Mouse (Mus musculus) CD4-positive, CD25-positive, alpha-beta regulatory T cell, adult 2 months (primary cell): ENCODE measurements around the gene Stx16.

ENCODE experiments used
- DNase-seq: peaks from one replicate; pipeline ENCODE4 v3.0.0-alpha.2; 2012; ENCODE audit warnings: low read depth, low spot score

The Stx16 gene

DNA sequence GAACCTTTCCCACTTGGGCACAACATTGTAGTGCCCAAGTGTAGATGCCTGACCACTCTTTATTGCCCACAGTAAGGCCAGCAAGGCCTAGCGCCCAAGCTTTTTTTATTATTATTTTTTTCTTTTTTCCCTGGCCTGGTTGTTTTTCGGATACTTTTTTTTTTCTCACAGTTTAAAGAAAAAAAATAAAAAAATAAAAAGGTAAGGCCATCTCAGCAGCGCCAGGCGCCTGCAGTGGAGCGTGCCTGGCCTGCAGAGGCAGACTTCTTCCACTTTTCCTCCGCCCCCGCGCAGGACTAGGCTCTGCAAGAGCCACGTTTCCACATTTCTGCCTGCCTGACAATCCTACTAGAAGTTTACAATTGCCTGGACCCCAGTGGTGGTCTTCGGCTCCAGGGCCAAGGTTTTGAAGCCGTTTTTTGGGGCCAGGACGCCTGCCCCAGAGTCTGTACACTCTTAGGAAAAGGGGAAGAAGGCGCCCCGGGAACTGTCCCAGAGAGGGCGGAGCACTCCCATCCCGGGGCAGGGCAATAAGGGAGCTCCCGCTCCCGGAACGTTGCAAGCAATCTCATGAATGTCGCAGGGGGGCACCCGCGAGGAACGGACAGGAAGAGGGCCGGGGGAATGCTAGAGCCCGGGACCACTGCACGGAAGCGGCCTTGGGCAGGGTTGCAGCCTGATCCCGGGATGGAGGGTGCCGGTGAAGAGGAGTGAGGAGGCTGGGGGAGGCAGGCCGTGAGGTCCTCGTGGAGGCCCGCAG is at the start of gene Stx16:
Stx16 (plus strand) TSS at position 636 of the 760 bp plus-strand sequence.
- DNase-seq = peak; percentile 82

DNA sequence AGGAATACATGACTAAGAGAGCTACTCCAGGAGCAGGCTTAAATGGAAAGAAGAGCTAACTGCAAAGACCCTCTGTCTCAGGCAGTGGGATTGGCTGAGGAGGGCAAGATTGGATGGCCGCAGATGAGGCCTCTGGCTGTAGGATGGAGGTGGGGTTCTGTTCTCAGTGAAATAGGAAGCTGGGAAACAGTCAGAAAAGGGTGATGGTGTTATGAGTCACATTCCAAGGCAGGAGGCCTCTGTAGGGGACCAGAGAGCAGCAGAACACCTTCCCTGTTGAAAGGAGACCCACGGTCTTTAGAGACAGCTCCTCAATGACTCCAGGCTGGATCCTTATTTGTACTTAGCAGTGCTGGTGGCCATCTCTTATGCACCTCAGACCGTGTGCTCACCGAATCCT is 49.7 kb upstream of the Stx16 start:
- DNase-seq = no peak

DNA sequence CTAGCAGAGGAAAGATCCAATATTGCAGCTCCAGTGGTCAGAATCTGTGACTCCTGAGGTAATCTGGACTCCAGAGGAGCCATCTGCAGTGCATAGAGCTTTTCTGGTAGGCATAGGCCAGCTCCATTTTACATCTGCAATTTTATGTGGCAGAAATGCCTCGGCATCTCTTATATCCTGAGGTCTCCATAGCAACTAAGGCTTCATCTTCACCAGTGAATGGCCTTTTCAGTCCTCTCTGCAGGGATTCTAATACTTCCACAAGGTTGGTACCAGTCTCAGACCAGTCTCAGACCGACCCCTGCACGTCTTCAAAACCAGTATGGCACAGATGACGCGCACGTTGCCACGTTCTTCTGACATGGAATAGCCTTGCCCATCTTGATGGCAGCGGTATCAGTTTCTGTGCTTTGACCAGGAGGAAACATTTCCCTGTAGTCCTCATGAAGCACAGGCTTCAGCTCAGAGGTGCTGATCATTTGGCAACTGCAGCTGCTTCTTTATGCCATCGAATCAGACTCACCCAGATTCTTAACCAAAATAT is 42.8 kb upstream of the Stx16 start:
- DNase-seq = no peak

DNA sequence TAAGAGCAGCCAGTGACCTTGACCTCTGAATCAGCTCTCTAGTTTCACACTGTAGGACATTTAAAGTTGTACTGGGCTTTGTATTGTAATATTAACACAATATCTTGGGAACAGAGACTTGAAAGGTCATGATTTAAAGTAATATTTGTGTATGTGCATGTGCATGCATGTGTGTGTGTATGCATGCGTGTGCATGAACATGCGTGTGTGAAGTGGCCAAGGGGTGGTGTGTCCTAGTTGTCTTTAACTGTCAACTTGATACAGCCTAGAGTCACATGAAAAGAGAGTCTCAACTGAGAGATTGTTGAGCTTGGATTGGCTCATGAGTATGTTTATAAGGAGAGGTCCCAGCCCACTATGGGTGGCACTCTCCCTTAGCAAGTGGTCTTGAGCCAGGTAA is 28.5 kb upstream of the Stx16 start:
- no peak for DNase-seq

DNA sequence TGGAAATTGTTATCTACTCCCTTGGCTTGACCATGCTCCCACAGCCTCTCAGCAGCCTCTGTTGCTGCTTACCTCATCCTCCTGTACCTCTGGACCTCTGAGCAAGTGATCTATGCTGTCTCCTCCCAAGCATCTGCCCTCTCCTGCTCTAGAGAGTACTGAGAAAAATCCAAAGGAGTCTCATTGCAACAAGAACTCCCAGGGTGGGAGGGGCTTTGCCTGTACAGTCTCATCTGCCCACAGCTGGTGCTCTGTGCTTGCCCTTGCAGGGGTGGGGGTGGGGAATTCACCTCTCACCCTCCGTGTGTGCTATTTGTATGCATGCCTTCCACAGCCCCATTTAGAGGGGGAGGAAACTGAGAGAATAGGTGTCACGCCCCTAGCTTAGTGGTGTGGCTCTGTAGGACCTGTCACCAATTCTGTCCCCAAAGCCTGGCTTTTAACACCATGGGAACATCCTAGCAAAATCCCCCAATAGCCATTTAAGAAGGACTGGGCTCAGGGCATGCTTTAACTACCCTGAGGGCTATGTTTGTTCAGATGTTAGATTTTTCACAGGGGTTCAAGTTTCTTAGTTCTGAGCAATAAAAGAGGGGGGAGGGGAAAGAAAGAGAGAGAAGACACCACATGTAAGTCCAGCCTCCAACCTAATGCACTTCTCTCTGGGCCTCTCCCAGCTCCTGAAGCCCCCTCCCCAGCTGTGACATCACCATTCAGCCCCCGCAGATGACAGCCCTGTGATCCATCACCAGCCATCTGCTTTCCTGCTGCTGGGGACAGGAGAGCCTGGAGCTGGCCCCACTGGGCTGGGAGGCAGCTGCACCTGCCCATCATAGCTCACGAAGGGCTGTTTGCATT is 26.4 kb upstream of the Stx16 start:
- no peak for DNase-seq

DNA sequence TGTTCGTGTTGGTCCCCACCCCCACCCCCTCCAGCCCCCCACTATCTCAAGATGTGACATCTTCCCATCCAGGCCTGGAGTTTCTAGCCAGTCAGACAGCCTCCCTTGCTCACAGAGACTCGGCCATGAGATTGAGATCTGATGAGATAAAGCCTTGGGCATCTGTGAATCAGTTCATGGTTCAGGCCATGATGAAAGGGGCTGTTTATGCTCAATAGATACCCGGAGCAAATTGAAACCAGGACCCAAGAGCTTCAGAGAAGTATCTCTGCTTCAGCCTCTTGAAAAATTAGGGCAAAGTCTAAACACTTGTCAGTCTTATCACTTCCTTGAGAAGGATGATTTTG is 25.8 kb upstream of the Stx16 start:
- no peak for DNase-seq

- no peak for DNase-seq
Observed at GRCm38 (mm10) chr2:174051081-174051481, 25.0 kb upstream of the Stx16 start.

DNA sequence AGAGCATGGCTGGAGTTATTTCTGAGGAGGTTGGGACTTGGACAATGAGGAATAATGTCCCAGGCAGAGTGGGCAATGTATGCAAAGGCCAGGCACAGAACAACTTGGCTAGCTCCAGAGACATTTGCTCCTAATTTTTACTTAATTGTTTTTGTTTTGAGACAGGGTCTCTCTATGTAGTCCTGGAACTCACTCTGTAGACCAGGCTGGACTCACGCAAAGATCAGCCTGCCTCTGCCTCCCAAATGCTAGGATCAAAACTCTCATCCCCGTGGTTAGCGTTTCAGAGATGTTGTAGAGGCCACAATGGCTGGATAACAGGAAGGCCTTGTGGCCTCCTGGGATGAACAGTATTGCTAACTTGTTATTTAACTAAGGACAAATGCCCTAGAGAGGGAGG is 21.6 kb upstream of the Stx16 start:
- no peak for DNase-seq

DNA sequence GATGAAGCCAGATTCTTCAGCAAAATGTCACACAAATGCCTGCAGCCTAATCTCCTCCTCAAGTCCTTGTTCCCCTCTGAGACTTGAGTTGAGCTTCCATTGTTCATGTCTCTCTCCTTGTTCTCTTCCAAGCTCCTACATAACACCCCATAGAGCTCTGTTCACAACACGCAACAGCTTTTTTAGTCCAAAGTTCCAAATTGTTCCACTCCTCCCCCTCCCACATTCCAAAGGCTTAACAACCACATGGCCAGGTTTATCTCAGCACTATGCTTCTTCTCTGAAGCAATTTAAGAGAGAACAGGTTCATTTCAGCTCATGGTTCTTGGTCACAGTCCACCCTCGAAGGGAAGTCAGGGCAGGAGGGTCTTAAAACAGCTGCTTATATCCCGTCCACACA is 18.4 kb upstream of the Stx16 start:
- DNase-seq = no peak

GRCm38 (mm10) chr2:174058316-174058939 is 17.7 kb upstream of the Stx16 start:
- no peak for DNase-seq

DNA sequence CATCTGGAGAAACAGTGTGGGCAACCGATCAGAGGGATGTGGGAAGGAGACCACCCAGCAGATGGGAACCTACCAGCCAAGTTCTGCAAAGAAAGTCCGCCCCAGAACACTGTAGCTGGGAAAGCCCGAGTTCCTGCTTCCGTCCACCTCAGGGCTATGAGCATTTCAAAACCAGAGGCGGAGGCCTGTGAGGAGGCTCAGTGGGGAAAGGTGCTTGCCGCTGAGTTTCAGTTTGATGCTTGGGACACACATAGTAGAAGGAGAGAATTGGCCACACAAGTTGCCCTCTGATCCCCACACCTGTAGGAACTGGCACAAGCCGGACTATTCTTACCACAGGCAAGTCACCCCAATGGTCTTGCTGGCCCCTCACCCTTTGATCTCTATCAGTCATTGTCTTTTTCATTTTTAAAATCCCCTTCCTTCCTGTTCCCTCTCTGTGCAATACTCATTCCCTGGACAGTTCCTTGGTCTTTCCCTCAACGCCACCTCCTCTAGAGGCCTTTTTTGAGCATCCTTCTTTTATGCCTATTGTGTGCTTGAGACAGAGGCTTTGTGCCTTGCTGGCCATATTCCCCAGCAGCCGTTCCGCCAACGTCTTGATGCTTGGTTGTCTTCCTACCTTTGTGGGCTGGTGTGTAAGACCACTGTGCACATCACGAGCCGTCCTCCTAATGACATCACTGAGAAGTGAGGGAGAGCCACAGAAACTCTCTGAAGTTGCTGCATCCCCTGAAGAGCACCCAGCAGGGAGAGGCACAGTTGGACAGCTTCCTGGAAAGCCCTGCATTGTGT is 16.3 kb upstream of the Stx16 start:
- DNase-seq = no peak

- no peak for DNase-seq
Observed at GRCm38 (mm10) chr2:174061219-174061618, 14.9 kb upstream of the Stx16 start.

GRCm38 (mm10) chr2:174063074-174063473 is 13.0 kb upstream of the Stx16 start:
- DNase-seq = no peak

- no peak for DNase-seq
Observed at GRCm38 (mm10) chr2:174063527-174064211, 12.4 kb upstream of the Stx16 start.

DNA sequence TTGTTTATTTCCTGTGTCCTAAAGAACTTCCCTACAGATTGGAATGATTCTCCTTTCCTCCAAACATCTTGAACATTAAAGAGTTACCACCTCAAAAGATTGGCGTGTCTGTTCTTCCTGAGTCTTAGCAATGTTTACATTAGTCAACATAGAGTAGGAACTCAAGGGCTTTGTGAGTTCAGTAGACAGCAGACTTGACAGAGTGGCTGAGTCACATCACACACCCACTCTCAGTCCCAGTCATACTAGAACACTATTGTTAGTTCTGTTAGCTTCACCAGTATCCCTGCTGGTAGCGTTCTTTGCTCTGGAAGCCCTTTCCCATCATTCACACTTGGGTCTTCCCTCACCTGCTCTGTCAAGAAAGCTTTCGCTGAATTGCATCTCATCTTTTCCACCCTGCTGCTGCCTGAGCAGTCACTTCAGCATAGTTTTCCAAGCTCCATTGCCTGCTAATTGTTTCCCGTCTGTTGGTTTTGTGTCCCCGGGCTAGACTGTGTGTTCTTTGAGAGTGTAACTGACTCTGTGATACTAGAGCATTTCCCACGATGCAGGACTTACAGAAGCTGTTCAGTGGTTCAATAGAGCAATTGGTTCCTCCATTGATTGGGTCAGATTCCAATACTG is 8.2 kb upstream of the Stx16 start:
- DNase-seq = no peak

DNA sequence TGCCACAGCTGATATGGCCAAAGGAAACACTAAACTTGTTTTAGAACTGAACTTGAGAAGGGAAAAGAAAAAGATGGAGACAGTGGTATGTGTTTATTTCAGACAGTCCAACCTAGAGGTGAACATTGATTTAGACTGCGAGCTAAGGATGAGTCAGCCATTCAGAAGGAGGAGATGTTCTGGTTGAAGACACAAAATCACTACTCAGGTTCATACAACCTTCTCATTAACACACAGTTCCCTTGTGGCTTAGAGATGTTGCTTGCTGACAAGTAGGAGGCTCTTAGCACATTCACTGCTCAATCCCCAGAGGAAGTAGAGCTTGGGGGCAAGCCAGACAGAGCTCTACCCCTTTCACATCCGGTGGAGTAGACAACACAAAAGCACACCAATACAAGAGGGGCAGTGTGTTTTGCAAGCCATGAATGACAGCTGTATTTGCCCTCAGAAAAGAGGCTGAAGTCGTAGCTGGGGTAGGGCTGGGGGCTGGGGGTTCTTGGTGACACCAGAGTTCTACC is 6.5 kb upstream of the Stx16 start:
- peak; percentile 42 for DNase-seq

DNA sequence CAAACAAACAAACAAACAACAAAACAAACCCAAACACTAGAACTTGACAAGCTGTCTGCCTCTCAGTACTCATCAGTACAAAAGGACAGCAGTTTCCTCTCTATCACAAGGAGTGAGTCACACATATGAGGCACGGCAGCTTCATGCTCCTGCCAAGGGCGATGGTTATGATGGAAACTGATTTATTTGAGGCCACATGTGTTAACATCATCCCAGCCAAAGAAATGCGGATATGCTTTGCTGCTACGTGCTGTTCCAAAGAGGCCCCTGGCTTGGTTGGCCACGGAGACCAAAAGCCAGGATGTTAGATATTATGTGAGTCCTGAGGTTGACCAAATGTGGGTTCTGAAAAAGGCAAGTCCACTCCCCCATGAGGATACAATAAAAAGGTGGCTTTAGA is 4.7 kb upstream of the Stx16 start:
- no peak for DNase-seq

DNA sequence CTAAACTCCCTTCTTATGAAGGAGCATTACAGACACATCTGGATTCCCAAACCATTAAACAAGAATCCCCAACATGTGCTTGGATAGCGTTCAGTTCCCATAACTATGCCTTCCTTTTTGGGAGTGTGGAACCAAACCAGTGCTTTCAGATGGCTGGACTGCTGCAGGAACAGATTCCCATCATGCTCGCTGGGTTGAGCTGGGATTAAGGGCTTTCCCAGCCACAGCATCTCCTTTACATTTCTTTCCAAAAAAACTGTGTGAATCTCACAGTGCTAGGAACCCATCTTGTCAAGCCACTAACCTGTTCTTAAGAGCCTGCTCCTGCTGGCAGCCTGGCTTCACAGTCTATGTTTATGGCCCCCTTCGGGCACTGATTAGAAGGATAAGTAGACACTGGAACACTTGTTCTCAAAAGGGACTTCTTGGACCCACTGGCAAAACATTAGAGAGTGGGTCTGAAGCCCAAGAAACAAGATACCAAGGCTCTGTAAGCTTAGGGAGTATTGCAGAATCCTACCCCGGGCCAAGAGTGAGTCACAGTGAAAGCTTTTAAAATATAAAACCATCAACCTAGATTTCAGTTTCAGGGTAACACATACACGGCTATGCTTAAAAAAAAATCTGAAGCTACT is 2.8 kb upstream of the Stx16 start:
- DNase-seq = no peak

DNA sequence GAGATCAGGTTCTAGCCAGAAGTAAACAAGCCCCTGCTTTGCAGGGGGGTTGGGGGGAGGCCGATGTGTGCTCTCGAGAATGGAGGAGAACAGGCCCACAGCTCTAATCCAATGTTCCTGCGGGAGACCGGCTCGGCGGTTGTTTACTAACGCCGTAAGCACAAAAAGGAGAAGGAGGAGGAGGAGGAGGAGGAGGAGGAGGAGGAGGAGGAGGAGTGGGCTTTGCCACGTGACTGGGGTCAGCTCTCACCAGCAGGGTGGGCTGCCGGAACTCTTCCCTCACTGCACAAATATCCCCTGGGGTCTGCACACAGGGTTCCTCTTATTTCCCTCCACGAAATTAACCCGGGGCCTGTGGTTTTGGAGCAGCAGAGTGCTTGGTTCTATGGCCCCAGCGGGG is 1.5 kb upstream of the Stx16 start:
- DNase-seq = no peak

DNA sequence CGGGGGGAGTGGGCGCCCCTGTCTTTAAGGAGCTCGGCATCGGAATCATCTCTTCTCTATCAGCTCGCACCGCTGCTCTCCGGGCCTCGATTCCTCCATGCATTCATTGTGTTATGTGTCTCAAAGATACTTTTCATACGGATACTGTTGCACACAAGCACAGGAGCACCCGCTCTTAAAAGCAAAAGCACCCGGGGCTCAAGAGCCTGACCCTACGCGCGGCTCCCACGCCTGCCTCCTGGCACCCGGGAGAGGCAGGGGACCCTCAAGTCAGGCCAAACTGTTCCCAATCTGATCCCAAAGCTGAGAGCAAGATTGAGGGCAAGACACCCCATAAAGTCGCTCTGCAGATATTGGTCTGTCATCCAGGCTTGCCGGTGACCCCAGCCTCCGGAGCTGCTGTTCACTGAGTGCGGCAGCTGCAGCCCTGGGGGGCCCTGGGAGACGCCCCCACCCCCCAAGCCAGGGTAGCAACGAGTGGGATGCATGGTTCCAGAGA is 987 bp upstream of the Stx16 start:
- peak; percentile 17 for DNase-seq
